Mouse (Mus musculus): ENCODE results near the gene Paqr6. TPM values are rescaled to one million over a fixed set of nuclear protein-coding genes. Genes with fewer than 3 reads are reported as not detected.

Paqr6 gene
- polyA plus RNA-seq, 1 experiment: 2.4 TPM

DNA sequence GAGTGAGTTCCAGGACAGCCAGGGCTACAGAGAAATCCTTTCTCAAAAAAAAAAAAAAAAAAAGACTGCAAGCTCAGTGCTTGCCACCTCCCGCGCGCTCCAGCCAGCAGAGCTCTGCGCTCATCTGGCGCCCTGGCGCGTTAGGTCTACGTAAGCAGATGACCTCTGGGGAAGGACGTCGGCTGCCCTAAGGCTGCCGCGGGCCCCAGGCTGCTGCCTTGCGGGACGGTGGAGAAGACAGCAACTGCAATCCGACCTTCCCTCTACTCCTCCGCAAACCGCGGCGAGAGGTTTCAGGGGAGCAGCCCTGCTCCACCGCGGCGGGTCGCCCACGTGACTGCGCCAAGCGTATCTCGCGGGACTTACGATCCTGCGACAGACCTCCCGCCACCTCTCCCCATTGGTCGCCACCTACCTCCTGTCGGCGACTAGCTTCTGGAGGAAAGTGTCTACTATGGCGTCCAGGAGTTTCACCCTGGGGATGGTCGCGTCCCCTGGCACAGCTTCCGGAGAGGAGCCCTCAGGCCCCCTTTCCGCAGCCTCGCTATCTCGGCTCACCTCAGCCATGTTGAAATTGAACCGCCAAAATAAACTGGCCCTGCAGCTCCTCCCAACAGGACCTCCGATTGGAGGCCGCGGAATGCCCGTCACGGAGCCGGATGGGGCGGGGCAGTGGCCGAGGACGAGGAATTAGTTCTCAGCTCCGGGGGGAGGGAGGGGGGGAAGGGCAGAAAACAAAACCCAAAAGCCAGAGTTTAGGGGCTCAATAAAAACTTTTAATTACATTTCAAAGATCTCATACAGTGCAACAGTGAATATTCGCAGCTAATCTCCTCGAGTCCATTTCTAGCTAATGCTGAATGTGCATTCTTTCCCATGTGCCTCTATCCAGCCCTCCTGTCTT lies 45.6 kb downstream of the Paqr6 start, which contains the start of gene Pmf1:
Gene Pmf1, minus strand, starts transcription at position 591 of the 904 bp plus-strand sequence.
- peak; percentile 73; the same call in 1 of the 2 replicates for TF ChIP-seq POLR2A (IDR thresholded peaks at IDR 0.05; ENCODE audit: borderline replicate concordance, extremely low read depth, insufficient read depth, insufficient read length, poor library complexity, severe bottlenecking)
- no peak for TF ChIP-seq CTCF (IDR thresholded peaks at IDR 0.05; ENCODE audit: borderline replicate concordance, extremely low read depth, insufficient read depth, insufficient read length)
- peak; percentile 96 for DNase-seq (ENCODE audit: low read depth)

GRCm38 (mm10) chr3:88410645-88411031 lies 46.3 kb downstream of the Paqr6 start:
- DNase-seq (ENCODE audit: low read depth): no peak
- TF ChIP-seq CTCF (IDR thresholded peaks at IDR 0.05; ENCODE audit: borderline replicate concordance, extremely low read depth, insufficient read depth, insufficient read length): no peak
- TF ChIP-seq POLR2A (IDR thresholded peaks at IDR 0.05; ENCODE audit: borderline replicate concordance, extremely low read depth, insufficient read depth, insufficient read length, poor library complexity, severe bottlenecking): no peak

- no peak for DNase-seq (ENCODE audit: low read depth)
- TF ChIP-seq POLR2A (IDR thresholded peaks at IDR 0.05; ENCODE audit: borderline replicate concordance, extremely low read depth, insufficient read depth, insufficient read length, poor library complexity, severe bottlenecking) (no peak), CTCF (IDR thresholded peaks at IDR 0.05; ENCODE audit: borderline replicate concordance, extremely low read depth, insufficient read depth, insufficient read length) (no peak)
Measured at GRCm38 (mm10) chr3:88411681-88412080, 47.3 kb downstream of the Paqr6 start.

DNA sequence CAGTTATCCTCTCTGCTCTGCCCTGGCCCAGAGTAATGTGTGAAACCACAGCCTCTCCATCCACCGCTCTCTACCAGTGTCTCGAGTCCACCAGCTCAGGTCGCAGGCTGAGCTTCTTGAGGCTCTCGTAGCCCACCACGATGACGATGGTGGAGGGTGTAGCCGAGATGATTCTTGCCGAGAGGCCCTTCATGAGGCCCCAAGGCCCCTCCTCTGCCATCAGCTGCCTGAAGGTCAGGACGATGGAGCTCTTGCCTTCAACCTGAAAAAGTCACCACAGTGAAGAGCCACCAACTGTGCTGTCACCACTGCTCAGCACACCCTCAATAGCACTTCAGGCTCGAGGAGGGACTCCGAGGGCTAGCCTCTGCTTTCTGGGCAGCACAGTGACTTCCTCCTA lies 48.3 kb downstream of the Paqr6 start:
- no peak for TF ChIP-seq POLR2A (IDR thresholded peaks at IDR 0.05; ENCODE audit: borderline replicate concordance, extremely low read depth, insufficient read depth, insufficient read length, poor library complexity, severe bottlenecking)
- TF ChIP-seq CTCF (IDR thresholded peaks at IDR 0.05; ENCODE audit: borderline replicate concordance, extremely low read depth, insufficient read depth, insufficient read length): no peak
- no peak for DNase-seq (ENCODE audit: low read depth)

- TF ChIP-seq POLR2A (IDR thresholded peaks at IDR 0.05; ENCODE audit: borderline replicate concordance, extremely low read depth, insufficient read depth, insufficient read length, poor library complexity, severe bottlenecking) (no peak), CTCF (IDR thresholded peaks at IDR 0.05; ENCODE audit: borderline replicate concordance, extremely low read depth, insufficient read depth, insufficient read length) (no peak)
- no peak for DNase-seq (ENCODE audit: low read depth)
Measured at GRCm38 (mm10) chr3:88415668-88416067, 51.3 kb downstream of the Paqr6 start.

GRCm38 (mm10) chr3:88418016-88418415 lies 53.6 kb downstream of the Paqr6 start:
- DNase-seq (ENCODE audit: low read depth): no peak
- TF ChIP-seq POLR2A (IDR thresholded peaks at IDR 0.05; ENCODE audit: borderline replicate concordance, extremely low read depth, insufficient read depth, insufficient read length, poor library complexity, severe bottlenecking) (no peak), CTCF (IDR thresholded peaks at IDR 0.05; ENCODE audit: borderline replicate concordance, extremely low read depth, insufficient read depth, insufficient read length) (no peak)

Other genes starting within 250 kb of the Paqr6 start
- 46.2 and 54.8 TPM in 2 replicates for gene Mef2d, start 222.2 kb upstream of the Paqr6 start, polyA plus RNA-seq (2012; rRNA removed)
- 0.45 and 0.73 TPM in 2 replicates for gene Rhbg, start 109.9 kb upstream of the Paqr6 start, polyA plus RNA-seq (2012; rRNA removed)
- gene Gm38392, start 77.4 kb upstream of the Paqr6 start, polyA plus RNA-seq (2012; rRNA removed): 0.11 TPM in 1 of 2 replicates, not detected in the other
- 3.0 and 3.6 TPM in 2 replicates for gene Tsacc, start 67.6 kb upstream of the Paqr6 start, polyA plus RNA-seq (2012; rRNA removed)
- 337 and 373 TPM in 2 replicates for gene Cct3, start 67.5 kb upstream of the Paqr6 start, polyA plus RNA-seq (2012; rRNA removed)
- 65.4 and 74.5 TPM in 2 replicates for gene Glmp, start 39.6 kb upstream of the Paqr6 start, polyA plus RNA-seq (2012; rRNA removed)
- gene Tmem79, start 28.4 kb upstream of the Paqr6 start, polyA plus RNA-seq (2012; rRNA removed): 1.7 and 1.8 TPM in 2 replicates
- 108 and 120 TPM in 2 replicates for gene Smg5, start 28.3 kb upstream of the Paqr6 start, polyA plus RNA-seq (2012; rRNA removed)
- 0.08 and 0.28 TPM in 2 replicates for gene Bglap3, start 8.2 kb downstream of the Paqr6 start, polyA plus RNA-seq (2012; rRNA removed)
- 1.2 TPM in 1 of 2 replicates, not detected in the other for gene Bglap2, start 14.1 kb downstream of the Paqr6 start, polyA plus RNA-seq (2012; rRNA removed)
- gene Bglap, start 19.9 kb downstream of the Paqr6 start, polyA plus RNA-seq (2012; rRNA removed): 0.30 and 0.63 TPM in 2 replicates
- gene Pmf1, start 45.7 kb downstream of the Paqr6 start, polyA plus RNA-seq (2012; rRNA removed): 35.5 and 60.7 TPM in 2 replicates
- gene Slc25a44, start 60.6 kb downstream of the Paqr6 start, polyA plus RNA-seq (2012; rRNA removed): 39.6 and 41.6 TPM in 2 replicates
- 57.1 and 57.6 TPM in 2 replicates for gene Sema4a, start 96.6 kb downstream of the Paqr6 start, polyA plus RNA-seq (2012; rRNA removed)
- 33.2 and 39.5 TPM in 2 replicates for gene Lmna, start 145.4 kb downstream of the Paqr6 start, polyA plus RNA-seq (2012; rRNA removed)
- 93.2 and 103 TPM in 2 replicates for gene Mex3a, start 167.8 kb downstream of the Paqr6 start, polyA plus RNA-seq (2012; rRNA removed)
- gene Rab25, start 183.7 kb downstream of the Paqr6 start, polyA plus RNA-seq (2012; rRNA removed): 1.7 and 2.4 TPM in 2 replicates
- 121 and 122 TPM in 2 replicates for gene Lamtor2, start 188.5 kb downstream of the Paqr6 start, polyA plus RNA-seq (2012; rRNA removed)
- 108 and 113 TPM in 2 replicates for gene Ubqln4, start 189.2 kb downstream of the Paqr6 start, polyA plus RNA-seq (2012; rRNA removed)
- 170 and 185 TPM in 2 replicates for gene Ssr2, start 211.3 kb downstream of the Paqr6 start, polyA plus RNA-seq (2012; rRNA removed)
- gene Arhgef2, start 241.4 kb downstream of the Paqr6 start, polyA plus RNA-seq (2012; rRNA removed): 106 and 137 TPM in 2 replicates

Measured in brain, embryonic 14.5 days (tissue).